Mouse (Mus musculus) Patski (cell line): ENCODE data around the gene Nit1. TPM values are rescaled to one million over a fixed set of nuclear protein-coding genes. Genes with fewer than 3 reads are reported as not detected.

Experiments used
- ATAC-seq: fragments of 100-300 bp; one replicate; pipeline ENCODE4 v1.8.0; 2021
- CTCF ChIA-PET: fragments of 350-600 bp; sonication (Branson Sonifier 250); formaldehyde crosslinking; loops from one replicate; lab custom pipeline; 2022; ENCODE audit warnings: inconsistent platforms; lab: Charles Lee
- POLR2A ChIA-PET: fragments of 350-600 bp; sonication (Branson Sonifier 250); formaldehyde crosslinking; loops from one replicate; lab custom pipeline; 2022; ENCODE audit warnings: antibody characterized with exemption, inconsistent platforms; lab: Charles Lee
- DNase-seq: peaks from one replicate; pipeline ENCODE4 v3.0.0-alpha.2; 2011; ENCODE audit warnings: low read depth, low spot score
- H3K27me3 ChIP-seq: fragments of 371-371 bp; one replicate; pipeline ENCODE4 v1.5.1; 2021
- CTCF ChIP-seq: fragments of 100-300 bp; IDR thresholded peaks from one replicate; pipeline ENCODE4 v1.5.1; 2021
- in situ Hi-C: fragments of 300-500 bp; cut with MboI; formaldehyde crosslinking; loops from 3 replicates; pipeline ENCODE4 v1.11.1; 2018; ENCODE audit warnings: low pct_unique_long_range_greater_than_20kb, mixed read lengths
- polyA plus RNA-seq: library from polyadenylated mRNA; unstranded; gene quantifications from one replicate; pipeline ENCODE4 v1.2.3, GENCODE M21; 2021

Nit1 gene
- 74.1 TPM for polyA plus RNA-seq

DNA sequence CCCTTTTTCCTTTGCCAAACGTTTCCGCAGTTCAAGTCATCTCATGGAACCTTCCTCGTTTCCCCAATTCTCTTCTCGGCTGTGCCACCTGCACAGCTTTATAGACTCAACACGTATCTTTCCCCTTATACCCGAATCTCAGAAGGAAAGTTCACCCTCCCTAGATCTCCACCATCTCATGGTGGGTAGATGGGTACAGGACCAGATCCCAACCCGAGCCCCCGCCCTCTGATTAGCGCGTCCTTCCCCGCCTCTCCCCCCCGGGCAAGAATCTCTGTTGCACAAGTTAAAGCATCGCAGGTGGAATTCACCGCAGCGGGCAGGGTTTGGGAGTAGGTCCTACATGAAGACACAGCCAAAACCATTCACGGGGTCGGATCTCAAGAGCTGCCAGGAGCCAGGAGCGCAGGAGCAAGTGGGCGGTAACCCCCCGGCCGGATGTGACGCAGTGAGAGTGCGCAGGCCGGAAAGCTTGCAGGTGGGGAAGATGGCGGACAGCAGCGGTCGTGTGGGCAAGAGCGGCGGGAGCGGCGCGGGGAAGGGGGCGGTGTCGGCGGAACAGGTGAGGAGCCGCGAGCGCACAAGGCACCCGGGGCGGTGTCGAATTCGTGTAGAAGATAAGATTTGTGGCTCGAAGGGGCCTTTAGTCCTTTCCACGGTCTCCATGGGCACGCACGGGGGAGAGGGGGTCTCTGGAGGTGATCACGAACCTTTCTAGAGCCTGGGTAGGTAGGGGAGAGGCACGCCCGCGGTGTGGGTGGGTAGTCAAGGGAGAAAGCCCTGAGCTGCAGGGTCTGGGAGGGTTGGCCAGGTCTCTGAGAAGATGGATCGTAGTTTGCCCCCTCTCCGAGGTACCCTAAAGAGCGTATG lies at the start of gene Nit1, which contains the start of gene Pfdn2:
Gene Nit1, minus strand, starts transcription at position 422 of the 870 bp plus-strand sequence.
Gene Pfdn2, plus strand, starts transcription at position 446 of the 870 bp plus-strand sequence.
- no peak for TF ChIP-seq CTCF
- ATAC-seq = peak; percentile 86
- POLR2A ChIA-PET = interaction anchor here (0.6 to 2.4 kb wide), 3 partner anchors 15 to 1647 kb away, joined by 3 to 10 read pairs (median 6); partner anchors contain the start of gene Dedd

DNA sequence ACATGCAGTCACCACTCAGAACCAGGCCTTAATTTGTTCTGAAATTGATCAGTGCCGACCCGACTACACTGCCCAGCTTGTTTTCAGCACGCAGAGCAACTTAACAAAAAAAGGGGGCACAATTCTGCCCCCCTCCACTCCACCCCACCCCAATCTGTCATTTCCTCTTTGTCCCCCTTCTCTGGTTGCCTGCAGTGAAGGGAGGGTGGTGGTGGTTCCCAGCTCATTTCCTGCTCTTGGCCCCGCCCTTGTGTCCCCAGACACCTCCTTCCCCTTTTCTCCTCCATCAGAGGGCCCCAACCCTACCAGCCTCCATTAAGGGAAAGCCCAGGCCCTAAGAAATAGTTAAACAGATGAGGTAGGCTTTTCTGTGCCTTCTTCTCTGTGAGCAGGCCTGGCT lies 44.7 kb upstream of the Nit1 start:
- CTCF ChIA-PET = interaction anchor here (1.9 to 2.2 kb wide), 3 partner anchors 10 to 88 kb away, joined by 5 to 6 read pairs (median 5); no protein-coding TSS in a partner anchor

More for the DNA sequence above, at the start of gene Nit1, which contains the start of gene Pfdn2:
- in situ Hi-C loops = no loop called here
- H3K27me3 ChIP-seq = no peaks in the 10 kb centered on the region
- CTCF ChIA-PET = interaction anchor here (1.0 to 1.2 kb wide), 3 partner anchors 11 to 17 kb away, joined by 3 to 4 read pairs (median 4); partner anchors contain the start of gene Dedd
- no peak for DNase-seq

GRCm38 (mm10) chr1:171388376-171389102 lies 43.1 kb upstream of the Nit1 start, which contains the start of gene Arhgap30:
TSS of gene Arhgap30 (plus strand) at chr1:171388954.
- in situ Hi-C loops = no loop called here
- H3K27me3 ChIP-seq = no peaks in the 10 kb centered on the region
- DNase-seq (no peak), ATAC-seq (no peak)
- TF ChIP-seq CTCF = no peak
- POLR2A ChIA-PET = no interaction called here
- CTCF ChIA-PET = interaction anchor here (1.1 to 2.0 kb wide), 3 partner anchors 8 to 30 kb away, joined by 3 to 6 read pairs (median 5); no protein-coding TSS in a partner anchor

More for the DNA sequence above, 44.7 kb upstream of the Nit1 start:
- ATAC-seq (no peak), DNase-seq (no peak)
- TF ChIP-seq CTCF = no peak
- H3K27me3 ChIP-seq = peaks cover 2% of the 10 kb centered on the region
- POLR2A ChIA-PET = interaction anchor here (0.6 kb wide), 1 partner anchor 1704 kb away, joined by 3 read pairs; no protein-coding TSS in a partner anchor
- in situ Hi-C loops = no loop called here

- DNase-seq (no peak), ATAC-seq (peak; percentile 53)
- no peak for TF ChIP-seq CTCF
- POLR2A ChIA-PET = no interaction called here
- H3K27me3 ChIP-seq = no peaks in the 10 kb centered on the region
- in situ Hi-C loops = no loop called here
- CTCF ChIA-PET = interaction anchor here (1.0 to 1.5 kb wide), 2 partner anchors 29 to 62 kb away, joined by 3 read pairs; no protein-coding TSS in a partner anchor
Observed at GRCm38 (mm10) chr1:171387099-171387498, 41.7 kb upstream of the Nit1 start.

DNA sequence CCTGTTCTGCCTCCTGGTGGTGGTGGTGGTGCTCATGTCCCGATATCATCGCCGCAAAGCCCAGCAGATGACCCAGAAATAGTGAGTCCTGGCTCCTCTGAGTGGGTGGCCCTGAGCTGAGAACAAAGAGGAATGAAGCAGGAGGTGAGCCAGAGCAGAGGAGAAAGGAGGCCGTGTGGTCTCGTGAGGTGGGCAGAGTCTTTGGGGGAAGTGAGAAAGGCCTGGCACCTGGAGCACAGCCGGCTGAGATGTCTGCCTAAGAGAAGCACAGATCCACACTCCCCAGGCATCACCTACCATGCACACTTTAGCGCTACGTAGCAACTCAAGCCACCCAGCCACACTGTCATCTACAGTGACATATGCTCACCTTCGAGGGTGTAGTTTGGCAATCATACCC lies 39.7 kb upstream of the Nit1 start:
- ATAC-seq = no peak
- in situ Hi-C loops = no loop called here
- peaks cover 3% of the 10 kb centered on the region for H3K27me3 ChIP-seq
- DNase-seq = no peak
- CTCF ChIA-PET = interaction anchor here (1.4 kb wide), 1 partner anchor 25 kb away, joined by 3 read pairs; the partner anchor contains the start of gene Klhdc9
- POLR2A ChIA-PET = no interaction called here
- TF ChIP-seq CTCF = no peak

GRCm38 (mm10) chr1:171384361-171384760 lies 38.9 kb upstream of the Nit1 start:
- in situ Hi-C loops = no loop called here
- CTCF ChIA-PET = interaction anchor here (1.4 kb wide), 1 partner anchor 24 kb away, joined by 3 read pairs; the partner anchor contains the start of gene Klhdc9
- no peak for TF ChIP-seq CTCF
- ATAC-seq (no peak), DNase-seq (no peak)
- H3K27me3 ChIP-seq = peaks cover 4% of the 10 kb centered on the region
- POLR2A ChIA-PET = no interaction called here

DNA sequence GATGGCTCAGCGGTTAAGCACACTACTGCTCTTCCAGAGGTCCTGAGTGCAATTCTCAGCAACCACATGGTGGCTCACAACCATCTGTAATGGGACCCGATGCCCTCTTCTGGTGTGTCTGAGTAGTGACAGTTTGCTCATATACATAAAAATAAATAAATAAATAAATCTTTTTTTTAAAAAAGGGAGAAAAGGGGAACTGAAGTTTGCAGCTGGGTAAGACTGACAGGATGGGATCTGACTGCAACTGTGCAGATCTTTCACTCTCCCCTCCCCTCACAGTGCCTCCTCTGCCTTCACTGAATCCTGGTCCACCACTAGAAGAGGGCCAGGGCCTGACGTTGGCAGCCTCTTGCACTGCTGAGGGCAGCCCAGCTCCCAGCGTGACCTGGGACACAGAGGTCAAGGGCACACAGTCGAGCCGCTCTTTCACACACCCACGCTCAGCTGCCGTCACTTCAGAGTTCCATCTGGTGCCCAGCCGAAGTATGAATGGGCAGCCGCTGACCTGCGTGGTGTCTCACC lies 36.7 kb upstream of the Nit1 start:
- DNase-seq (no peak), ATAC-seq (no peak)
- ChIA-PET CTCF (interaction anchor here (1.1 to 1.9 kb wide), 2 partner anchors 58 to 66 kb away, joined by 3 to 5 read pairs; no protein-coding TSS in a partner anchor), POLR2A (no interaction called here)
- in situ Hi-C loops = no loop called here
- H3K27me3 ChIP-seq = peaks cover 4% of the 10 kb centered on the region
- no peak for TF ChIP-seq CTCF

- TF ChIP-seq CTCF = no peak
- ChIA-PET POLR2A (no interaction called here), CTCF (interaction anchor here (0.7 to 2.6 kb wide), 8 partner anchors 9 to 115 kb away, joined by 3 to 15 read pairs (median 4); partner anchors contain the start of genes Arhgap30 and Nectin4)
- DNase-seq = no peak
- peaks cover 4% of the 10 kb centered on the region for H3K27me3 ChIP-seq
- ATAC-seq = peak; percentile 70
- in situ Hi-C loops = no loop called here
Observed at GRCm38 (mm10) chr1:171379935-171380599, 34.6 kb upstream of the Nit1 start.

GRCm38 (mm10) chr1:171378298-171378697 lies 32.9 kb upstream of the Nit1 start:
- no peak for TF ChIP-seq CTCF
- DNase-seq (no peak), ATAC-seq (no peak)
- POLR2A ChIA-PET = no interaction called here
- H3K27me3 ChIP-seq = peaks cover 4% of the 10 kb centered on the region
- in situ Hi-C loops = no loop called here
- CTCF ChIA-PET = no interaction called here
